Mouse (Mus musculus) G1E (cell line): ENCODE results near the gene Prkcsh. TPM values are rescaled to one million over a fixed set of nuclear protein-coding genes. Genes with fewer than 3 reads are reported as not detected.

ENCODE experiments used
- ATAC-seq: 2 replicates; pipeline ENCODE4 v1.8.0; 2016; ENCODE audit warnings: mild to moderate bottlenecking; ENCODE audit not compliant: insufficient number of reproducible peaks, poor library complexity, low FRiP score, severe bottlenecking; ENCODE audit errors: extremely low read depth
- DNase-seq: peaks from one replicate; pipeline ENCODE4 v3.0.0; 2012; ENCODE audit warnings: low spot score
- H3K27me3 ChIP-seq: 2 replicates; pipeline ENCODE4 v1.6.1; 2012; ENCODE audit warnings: mild to moderate bottlenecking, low read length, inconsistent platforms; ENCODE audit not compliant: insufficient read depth
- H3K36me3 ChIP-seq: replicated peaks from 2 replicates; pipeline ENCODE3; 2012; ENCODE audit warnings: mild to moderate bottlenecking, inconsistent platforms
- H3K4me1 ChIP-seq: 2 replicates; pipeline ENCODE4 v1.6.1; 2012; ENCODE audit warnings: low read depth, low read length, inconsistent platforms, mixed read lengths; ENCODE audit not compliant: insufficient read depth
- H3K4me3 ChIP-seq: 2 replicates; pipeline ENCODE4 v1.5.1; 2012; ENCODE audit warnings: low read depth, mild to moderate bottlenecking, inconsistent platforms, low read length, moderate library complexity, mixed read lengths
- H3K9me3 ChIP-seq: replicated peaks from 2 replicates; pipeline ENCODE4 v1.6.1; 2012; ENCODE audit warnings: inconsistent platforms
- CTCF ChIP-seq: IDR thresholded peaks from 2 replicates; pipeline ENCODE4 v1.5.1; 2012; ENCODE audit warnings: low read depth, low read length, inconsistent platforms, mixed read lengths
- GATA1 ChIP-seq: IDR thresholded peaks from 2 replicates; pipeline ENCODE4 v1.6.1; 2012; ENCODE audit warnings: borderline replicate concordance, low read length, inconsistent platforms, mixed read lengths
- GATA2 ChIP-seq: IDR thresholded peaks from 2 replicates; pipeline ENCODE4 v1.6.1; 2012; ENCODE audit warnings: low read depth, low read length, inconsistent platforms, borderline replicate concordance
- POLR2AphosphoS5 ChIP-seq: IDR thresholded peaks from 2 replicates; pipeline ENCODE4 v1.6.1; 2012; ENCODE audit warnings: low read depth, low read length, inconsistent platforms; ENCODE audit not compliant: insufficient replicate concordance
- TAL1 ChIP-seq: conservative IDR thresholded peaks from 2 replicates; pipeline ENCODE4 v1.6.1; 2012; ENCODE audit warnings: low read depth, low read length, inconsistent platforms, mixed read lengths
- polyA plus RNA-seq: library from polyadenylated mRNA; stranded (reverse); fragments of >175 nt; gene quantifications from 2 replicates; pipeline ENCODE4 v1.2.3, GENCODE M21; 2012
- total RNA-seq, 2 experiments: library from RNA; stranded (forward) in 1 of 2; stranded (reverse) in 1 of 2; fragments of 200-1000 nt in 1 of 2; fragments of >200 nt in 1 of 2; fragmentation: Nextera tagmentation in 1 of 2; gene quantifications; 2 replicates each; pipeline ENCODE4 v1.2.3; 2014 to 2017

Prkcsh gene
- total and polyA plus RNA-seq, 3 experiments: 65.0 to 167 (median 116) TPM

- ATAC-seq: no peak
- peak overlapping the region; percentile 76; the same call in 1 of the 2 replicates for H3K4me3 ChIP-seq
- H3K36me3 ChIP-seq: peaks cover 49% of the 10 kb centered on the region
Measured at GRCm38 (mm10) chr9:21959244-21959643, 43.4 kb upstream of the Prkcsh start.

GRCm38 (mm10) chr9:21960135-21960534, 42.5 kb upstream of the Prkcsh start:
- Histone ChIP-seq H3K36me3 (peaks cover 49% of the 10 kb centered on the region), H3K27me3 (no peaks in the 10 kb centered on the region), H3K4me1 (peaks cover 75% of the 10 kb centered on the region), H3K4me3 (peak overlapping the region; percentile 76), H3K9me3 (no peaks in the 10 kb centered on the region)
- ATAC-seq (no peak), DNase-seq (no peak)
- no peak for TF ChIP-seq TAL1
- no peak for TF ChIP-seq POLR2AphosphoS5
- TF ChIP-seq CTCF: no peak
- no peak for TF ChIP-seq GATA2
- no peak for TF ChIP-seq GATA1

More at GRCm38 (mm10) chr9:21959244-21959643, 43.4 kb upstream of the Prkcsh start:
- no peak for TF ChIP-seq TAL1
- no peak for DNase-seq
- Histone ChIP-seq H3K4me1 (peaks cover 79% of the 10 kb centered on the region), H3K9me3 (no peaks in the 10 kb centered on the region), H3K27me3 (no peaks in the 10 kb centered on the region)

- peak overlapping the region; percentile 76 for H3K4me3 ChIP-seq
- ATAC-seq (no peak), DNase-seq (peak; percentile 29)
- TF ChIP-seq POLR2AphosphoS5 (no peak), CTCF (no peak), GATA1 (no peak)
- H3K27me3 ChIP-seq: no peaks in the 10 kb centered on the region
- peaks cover 73% of the 10 kb centered on the region for H3K4me1 ChIP-seq
- H3K36me3 ChIP-seq: peaks cover 49% of the 10 kb centered on the region
- H3K9me3 ChIP-seq: no peaks in the 10 kb centered on the region
Measured at GRCm38 (mm10) chr9:21960558-21961208, 41.9 kb upstream of the Prkcsh start.

GRCm38 (mm10) chr9:21961366-21961980, 41.1 kb upstream of the Prkcsh start:
- TF ChIP-seq GATA2: no peak
- no peak for TF ChIP-seq GATA1
- TF ChIP-seq TAL1: no peak
- TF ChIP-seq CTCF: no peak
- TF ChIP-seq POLR2AphosphoS5: no peak
- no peaks in the 10 kb centered on the region for H3K27me3 ChIP-seq
- peak overlapping the region; percentile 76 for H3K4me3 ChIP-seq
- H3K9me3 ChIP-seq: no peaks in the 10 kb centered on the region
- peaks cover 73% of the 10 kb centered on the region for H3K4me1 ChIP-seq
- DNase-seq (peak; percentile 60), ATAC-seq (no peak)
- peaks cover 49% of the 10 kb centered on the region for H3K36me3 ChIP-seq

GRCm38 (mm10) chr9:21962010-21962409, 40.6 kb upstream of the Prkcsh start:
- TF ChIP-seq CTCF (no peak), GATA2 (no peak), TAL1 (no peak), GATA1 (no peak), POLR2AphosphoS5 (no peak)
- H3K36me3 ChIP-seq: peaks cover 46% of the 10 kb centered on the region
- no peak for ATAC-seq

DNA sequence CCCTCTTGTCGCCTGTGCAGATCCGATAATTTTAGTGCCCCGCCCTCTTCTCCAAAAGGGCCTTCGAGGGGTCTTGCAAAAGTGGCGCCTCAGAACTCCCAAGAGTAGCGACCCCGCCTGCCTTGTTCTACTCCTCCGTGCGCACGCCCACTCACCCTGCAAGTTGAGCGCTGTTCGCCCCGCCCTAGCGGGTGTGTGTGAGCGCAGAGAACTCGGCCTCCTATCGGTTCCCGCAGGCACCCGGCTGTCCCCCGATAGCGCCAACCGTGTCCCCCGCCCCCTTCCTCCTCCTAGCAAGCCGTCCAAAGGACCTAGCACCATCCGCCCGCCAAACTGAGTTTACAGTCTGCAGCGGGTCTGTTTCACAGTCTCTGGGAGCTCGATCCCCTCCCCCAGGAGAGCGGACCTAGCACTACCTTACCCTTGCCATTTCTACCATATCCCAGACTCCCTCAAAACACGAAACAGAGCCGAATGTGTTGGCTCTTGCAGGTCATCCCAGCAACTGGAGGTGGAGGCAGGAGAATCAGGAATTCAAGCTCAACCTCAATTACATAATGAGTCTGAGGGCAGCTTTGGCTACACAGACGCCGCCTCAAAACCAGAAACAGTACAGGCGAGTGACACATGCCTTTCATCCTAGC, 40.1 kb upstream of the Prkcsh start:
- peak; percentile 78 for ATAC-seq
- peaks cover 41% of the 10 kb centered on the region for H3K36me3 ChIP-seq

More at GRCm38 (mm10) chr9:21962010-21962409, 40.6 kb upstream of the Prkcsh start:
- H3K27me3 ChIP-seq: no peaks in the 10 kb centered on the region
- peaks cover 68% of the 10 kb centered on the region for H3K4me1 ChIP-seq
- H3K4me3 ChIP-seq: peak overlapping the region; percentile 76
- peak; percentile 30 for DNase-seq
- H3K9me3 ChIP-seq: no peaks in the 10 kb centered on the region

More for the DNA sequence above, 40.1 kb upstream of the Prkcsh start:
- Histone ChIP-seq H3K9me3 (no peaks in the 10 kb centered on the region), H3K4me1 (peaks cover 64% of the 10 kb centered on the region), H3K4me3 (peak overlapping the region; percentile 76), H3K27me3 (no peaks in the 10 kb centered on the region)
- TF ChIP-seq GATA1 (no peak), CTCF (no peak), GATA2 (no peak), TAL1 (peak; percentile 89)
- DNase-seq: peak; percentile 88
